Mouse (Mus musculus) kidney, adult 18-20 months (tissue): Measurements from ENCODE around the gene 9130213A22Rik.

Experiments
- DNase-seq: peaks from one replicate; pipeline ENCODE4 v3.0.0; 2021

9130213A22Rik gene

DNA sequence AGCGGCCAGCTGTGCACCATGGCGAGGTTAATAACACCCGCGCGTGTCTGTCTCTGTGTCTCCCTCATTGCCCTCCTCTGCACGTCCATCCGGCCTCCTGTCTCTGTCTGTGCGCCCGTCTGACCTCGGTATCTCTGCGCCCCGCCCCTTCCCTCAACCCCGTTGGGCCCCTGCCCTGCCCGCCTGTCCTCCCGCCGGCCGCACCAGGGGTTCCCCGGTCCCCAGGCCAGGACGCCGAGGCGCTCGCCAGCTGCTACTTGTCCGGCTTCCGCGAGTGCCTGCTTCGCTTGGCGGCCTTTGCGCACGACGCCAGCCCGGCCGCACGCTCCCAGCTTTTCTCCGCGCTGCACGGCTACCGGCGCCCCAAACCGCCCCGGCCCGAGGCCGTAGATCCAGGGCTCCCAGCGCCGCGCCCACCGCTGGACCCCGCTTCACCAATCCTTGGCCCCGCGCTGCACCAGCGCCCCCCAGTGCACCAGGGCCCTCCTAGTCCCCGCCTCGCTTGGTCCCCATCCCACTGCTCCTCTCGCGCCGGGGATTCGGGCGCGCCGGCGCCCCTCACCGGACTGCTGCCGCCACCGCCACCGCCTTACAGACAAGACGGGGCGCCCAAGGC, at the start of gene 9130213A22Rik:
Gene 9130213A22Rik, minus strand, starts transcription at position 254 of the 616 bp plus-strand sequence.
- DNase-seq, result peak; percentile 90

DNA sequence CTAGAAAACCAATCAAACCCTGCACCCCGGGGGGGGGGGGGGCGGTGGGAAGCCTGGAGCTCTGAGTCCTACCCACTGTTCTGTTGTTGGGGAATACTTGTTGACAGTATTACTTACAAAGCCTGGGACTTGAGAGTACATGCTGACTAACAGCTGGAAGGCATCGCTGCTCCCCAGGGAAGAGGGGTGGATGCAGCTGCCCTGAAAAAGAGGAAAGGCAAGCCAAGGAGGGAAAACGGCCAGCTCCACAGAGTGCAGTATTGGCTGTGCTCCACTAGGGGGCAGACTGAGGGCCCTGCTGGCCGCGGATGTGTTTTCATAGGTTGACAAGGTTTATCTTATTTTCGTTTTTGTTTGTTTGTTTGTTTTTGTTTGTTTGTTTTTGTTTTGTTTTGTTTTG, 49.2 kb upstream of the 9130213A22Rik start:
- DNase-seq, result peak; percentile 62

DNA sequence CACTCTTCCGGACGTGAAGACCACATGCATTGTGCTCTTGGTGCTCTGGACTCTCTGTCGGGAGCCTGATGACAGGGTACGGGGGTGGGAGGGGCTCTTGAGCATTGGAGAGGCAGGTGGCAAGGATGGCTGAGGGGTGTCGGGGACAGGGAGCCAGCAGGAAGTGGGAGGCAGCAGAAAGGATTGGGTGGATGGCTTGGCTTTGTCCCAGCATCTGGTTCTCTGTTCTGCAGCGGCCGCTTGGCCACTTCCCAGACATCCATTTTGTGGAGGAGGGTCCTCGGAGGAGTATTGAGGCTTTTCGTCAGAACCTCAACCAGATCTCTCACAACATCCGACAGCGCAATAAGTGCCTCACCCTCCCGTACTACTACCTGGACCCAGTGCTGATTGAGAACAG, 46.9 kb upstream of the 9130213A22Rik start:
- no peak for DNase-seq

DNA sequence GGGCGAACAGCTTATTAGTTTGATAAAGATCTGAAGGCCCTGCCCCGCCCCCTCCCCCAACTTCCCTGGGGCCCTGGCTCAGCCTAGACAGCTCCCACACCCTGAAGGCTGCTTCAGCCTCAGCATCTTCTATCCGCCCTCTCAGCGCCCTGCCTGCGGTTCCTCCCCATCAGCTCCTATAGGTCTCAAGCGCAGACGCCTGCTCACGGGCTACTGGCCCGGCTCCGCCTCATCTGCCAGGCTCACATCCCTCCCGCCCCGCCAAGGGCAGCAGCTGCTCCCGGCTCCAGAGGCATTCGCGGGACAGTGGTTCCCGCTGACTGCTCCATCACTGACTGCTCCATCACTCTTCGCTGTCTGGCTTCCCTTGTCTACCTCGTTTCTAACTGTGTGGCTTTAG, 34.4 kb upstream of the 9130213A22Rik start, which contains the start of gene Alox12b:
Gene Alox12b, plus strand, starts transcription at position 190 of the 400 bp plus-strand sequence.
- no peak for DNase-seq

DNA sequence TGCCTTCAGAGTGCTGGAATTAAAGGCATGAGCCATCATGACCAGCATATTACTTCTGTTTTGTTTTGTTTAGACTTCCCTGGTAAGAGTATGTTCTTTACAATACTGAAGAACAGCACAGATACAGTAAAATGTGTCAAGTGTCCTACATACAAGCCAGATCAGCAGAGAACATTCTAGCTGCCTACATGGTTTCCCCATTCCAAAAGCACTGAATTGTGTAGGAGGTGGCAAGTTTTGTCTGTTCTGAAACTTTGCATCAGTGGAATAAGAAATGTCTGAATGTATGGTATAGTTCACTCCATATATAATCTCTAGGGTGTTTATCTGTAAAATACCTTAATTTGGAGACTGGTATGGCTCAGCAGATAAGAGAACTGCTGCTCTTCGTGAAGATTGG, 33.0 kb upstream of the 9130213A22Rik start:
- DNase-seq, result no peak

DNA sequence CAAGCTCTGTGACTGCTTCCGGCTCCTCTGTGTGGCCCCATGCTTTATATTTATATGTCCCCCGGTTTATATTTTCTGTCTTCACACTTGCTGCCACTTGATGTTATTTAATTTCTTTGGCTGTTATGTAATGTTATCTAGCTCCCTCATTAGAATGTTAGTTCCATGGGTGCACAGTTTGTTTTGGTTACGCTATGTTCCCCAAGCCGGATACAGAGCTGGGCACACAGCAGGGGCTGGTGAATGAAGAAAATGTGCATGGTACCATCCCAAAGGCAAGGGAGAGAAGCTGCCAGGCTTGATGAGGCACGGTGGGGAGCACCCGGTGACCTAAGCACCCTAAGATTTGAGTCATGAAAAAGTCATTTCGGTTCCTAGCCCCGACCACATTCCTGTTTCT, 31.4 kb upstream of the 9130213A22Rik start:
- DNase-seq, result no peak

DNA sequence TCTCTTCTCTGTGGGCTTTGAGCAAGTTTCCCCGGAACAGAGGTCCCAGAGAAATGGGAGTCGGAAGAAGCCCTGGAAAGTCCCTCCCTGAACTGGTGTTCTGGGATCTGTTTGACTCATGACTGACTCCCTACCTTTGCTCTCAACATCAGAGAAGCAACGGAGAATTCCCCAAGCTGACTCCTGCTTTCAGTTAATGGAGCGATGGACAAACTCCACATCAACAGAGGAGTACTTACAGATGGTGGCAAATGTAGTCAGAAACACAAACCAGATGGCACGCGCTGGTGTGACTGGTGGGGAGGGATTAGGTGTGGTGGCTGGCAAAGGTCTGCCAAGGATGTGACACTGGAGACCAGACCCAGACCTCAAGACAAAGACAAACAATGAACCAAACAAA, 28.6 kb upstream of the 9130213A22Rik start:
- DNase-seq, result no peak

DNA sequence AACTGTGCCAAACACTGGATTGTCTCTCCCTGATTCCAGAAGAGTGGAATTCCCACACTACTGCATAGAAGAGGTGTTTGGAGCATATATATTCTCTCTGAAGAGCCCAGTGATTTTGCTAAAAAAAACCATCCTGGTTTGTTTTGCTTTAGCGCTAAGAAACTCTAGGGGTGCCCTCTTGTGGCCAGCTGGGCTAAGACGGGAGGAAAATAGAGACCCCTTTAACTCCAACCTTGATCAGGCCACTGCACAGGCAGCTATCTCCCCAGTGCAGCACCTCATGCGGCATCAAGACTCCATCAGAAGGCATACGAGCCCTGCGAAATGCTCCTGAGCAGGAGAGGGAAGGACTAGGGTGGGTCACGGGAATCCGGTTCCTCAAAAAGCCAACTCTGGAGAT, 28.1 kb upstream of the 9130213A22Rik start:
- DNase-seq, result peak; percentile 76

DNA sequence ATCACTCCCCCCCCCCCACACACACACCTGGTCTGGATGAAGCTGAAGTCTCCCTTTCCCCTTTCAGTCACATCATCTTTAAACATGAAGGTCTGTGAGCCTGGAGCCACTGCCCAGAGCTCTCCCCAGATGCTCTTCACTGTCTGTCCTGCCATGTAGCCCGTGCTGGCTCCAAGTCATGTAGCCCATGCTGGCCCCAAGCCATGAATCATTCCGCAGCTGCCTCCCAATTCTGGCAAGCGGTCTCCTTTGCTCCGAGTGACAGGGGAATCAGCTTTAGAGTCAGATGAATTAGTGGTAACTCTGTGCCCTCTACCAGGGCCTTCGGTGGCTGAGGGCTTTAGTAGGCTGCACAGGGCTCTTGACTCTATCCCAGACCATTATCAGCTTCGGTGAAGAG, 27.3 kb upstream of the 9130213A22Rik start:
- DNase-seq, result no peak

DNA sequence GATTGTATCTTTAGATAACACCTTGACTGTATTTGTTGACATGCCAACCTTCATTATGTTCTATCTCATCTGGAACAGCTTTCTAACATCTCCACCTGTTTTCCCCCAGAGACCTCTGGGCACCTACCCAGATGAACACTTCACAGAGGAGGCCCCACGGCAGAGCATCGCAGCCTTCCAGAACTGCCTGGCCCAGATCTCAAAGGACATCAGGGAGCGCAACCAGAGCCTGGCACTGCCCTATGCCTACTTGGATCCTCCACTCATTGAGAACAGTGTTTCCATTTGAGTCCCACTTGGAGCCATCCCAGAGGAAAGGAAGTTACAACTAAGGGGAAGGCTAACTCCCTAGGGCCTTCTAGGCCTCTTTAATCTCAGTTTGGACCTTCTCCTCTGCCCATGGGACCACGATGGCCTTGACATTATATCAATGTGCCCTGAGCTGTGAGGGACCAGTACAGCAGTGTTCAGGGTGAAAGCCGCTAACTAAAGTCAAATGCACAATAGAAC, 26.1 kb upstream of the 9130213A22Rik start:
- no peak for DNase-seq

DNA sequence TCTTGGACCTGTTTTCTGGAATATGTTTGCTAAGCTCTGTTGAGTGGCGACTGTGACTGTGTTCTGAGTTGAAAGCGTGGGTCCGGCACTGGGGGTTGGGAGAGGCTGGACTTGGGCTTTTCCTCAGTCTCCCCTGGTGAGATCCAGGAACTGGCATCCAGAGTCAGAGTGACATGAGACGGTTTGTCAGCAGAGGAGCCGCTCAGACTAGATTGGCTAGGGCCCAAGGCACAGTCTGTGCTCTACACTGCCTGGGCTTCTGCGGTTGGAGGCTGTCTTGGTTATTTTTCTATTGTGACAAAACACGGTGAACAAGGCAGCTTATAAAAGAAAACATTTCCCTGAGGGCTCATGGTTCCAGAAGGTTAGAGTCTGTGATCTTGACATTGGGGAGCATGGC, 25.2 kb upstream of the 9130213A22Rik start:
- DNase-seq, result no peak

DNA sequence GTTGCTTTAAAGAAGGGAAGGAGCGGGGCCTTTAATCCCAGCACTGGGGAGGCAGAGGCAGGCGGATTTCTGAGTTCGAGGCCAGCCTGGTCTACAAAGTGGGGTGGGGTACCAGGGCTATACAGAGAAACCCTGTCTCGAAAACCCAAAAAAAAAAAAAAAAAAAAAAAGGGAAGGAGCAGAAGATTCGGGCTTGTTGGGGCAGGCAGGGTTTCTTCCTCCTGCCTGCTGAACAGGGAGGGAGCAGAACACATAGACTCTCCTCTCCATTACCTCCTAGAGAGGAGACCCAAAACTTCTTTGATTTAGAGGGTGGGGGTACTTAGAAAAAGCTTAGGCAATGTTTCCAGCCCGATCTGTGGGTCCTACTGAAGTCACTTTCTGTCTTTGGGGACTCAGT, 13.0 kb upstream of the 9130213A22Rik start:
- DNase-seq, result no peak

DNA sequence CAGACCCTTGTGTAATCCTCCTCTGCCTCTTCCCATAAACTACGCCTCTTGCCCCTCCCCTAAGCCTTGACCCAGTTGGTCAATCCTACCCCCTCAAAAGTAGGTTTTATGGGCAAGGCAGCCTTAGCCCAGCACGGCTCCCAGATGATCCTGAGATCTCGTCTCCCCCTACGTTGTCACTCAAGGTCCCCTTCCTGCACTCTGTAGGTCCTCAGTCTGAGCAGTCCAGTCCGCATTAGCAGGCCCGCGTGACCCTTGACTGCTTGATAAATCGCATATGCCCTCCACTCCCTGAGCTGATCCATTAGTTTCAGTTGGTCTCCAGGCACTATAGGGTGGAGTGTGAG, 12.2 kb upstream of the 9130213A22Rik start:
- DNase-seq, result no peak

DNA sequence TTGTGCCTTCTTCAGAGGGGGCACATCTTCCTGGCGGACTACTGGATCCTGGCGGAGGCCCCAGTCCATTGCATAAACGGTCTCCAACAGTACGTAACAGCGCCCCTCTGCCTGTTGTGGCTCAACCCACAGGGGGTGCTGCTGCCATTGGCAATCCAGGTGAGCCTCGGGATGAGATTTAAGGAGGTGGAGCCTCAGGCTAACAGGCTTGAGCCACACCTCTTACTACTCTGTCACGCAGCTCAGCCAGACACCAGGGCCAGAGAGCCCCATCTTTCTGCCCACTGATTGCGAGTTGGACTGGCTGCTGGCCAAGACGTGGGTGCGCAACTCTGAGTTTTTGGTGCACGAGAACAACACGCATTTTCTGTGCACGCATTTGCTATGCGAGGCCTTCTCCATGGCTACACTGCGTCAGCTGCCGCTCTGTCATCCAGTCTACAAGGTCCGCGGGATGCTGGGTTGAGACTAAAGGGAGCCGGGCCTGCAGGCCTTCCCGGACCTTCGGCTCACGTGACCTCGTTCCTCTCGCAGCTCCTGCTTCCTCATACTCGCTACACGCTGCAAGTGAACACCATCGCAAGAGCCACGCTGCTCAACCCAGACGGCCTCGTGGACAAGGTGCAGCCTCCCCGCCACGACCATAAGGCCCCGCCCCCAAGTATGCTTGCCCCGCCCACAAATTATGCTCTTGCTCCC, 11.7 kb upstream of the 9130213A22Rik start:
- peak; percentile 45 for DNase-seq

DNA sequence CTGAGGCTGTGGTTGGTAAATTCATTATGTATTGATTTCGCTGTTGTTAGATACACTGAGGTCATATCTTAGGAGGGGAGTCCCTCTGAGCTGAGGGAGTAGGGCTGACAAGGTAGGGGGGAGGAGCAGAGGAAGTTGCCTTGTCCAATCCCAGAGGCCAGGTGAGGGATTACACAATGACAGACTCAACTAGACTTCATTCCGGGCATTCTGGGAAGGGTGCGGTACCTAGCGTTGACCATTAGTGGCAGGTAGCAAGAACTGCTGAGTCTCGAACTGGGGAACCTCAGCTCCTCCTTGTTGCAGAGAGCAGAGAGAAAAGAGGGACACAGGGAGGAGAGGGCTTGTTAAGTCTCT, 11.2 kb upstream of the 9130213A22Rik start:
- no peak for DNase-seq

DNA sequence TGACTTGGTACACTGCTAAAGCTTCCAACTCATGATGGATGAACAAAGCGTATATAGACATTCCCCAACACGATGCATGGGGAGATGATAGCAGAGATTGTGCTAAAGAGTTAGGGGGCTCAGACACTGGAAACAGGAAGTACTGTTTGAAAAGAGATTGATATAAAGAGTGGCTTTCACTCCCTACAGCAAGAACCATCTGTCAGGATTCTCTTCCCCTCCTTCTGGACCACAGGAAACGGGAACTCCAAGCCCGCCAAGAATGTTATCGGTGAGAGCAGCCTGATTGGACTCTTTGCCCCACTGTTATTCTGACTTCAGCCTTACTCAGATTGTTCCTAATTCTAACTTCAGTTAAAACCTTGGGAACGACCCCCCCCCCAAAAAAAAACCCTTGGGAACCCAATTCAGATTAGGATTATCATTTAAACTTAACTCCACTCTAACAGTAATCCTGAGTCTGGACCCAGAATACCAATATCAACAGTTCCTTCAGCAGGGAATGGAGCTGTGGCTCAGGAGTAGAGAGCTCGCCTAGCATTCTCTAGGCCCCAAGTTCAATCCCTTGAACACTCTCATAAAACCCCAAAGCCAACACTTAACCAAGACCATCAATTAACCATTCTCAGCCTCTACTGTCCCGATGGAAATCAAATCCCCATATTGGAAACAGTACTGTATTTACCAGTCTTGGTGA, 6.2 kb upstream of the 9130213A22Rik start:
- DNase-seq, result no peak

DNA sequence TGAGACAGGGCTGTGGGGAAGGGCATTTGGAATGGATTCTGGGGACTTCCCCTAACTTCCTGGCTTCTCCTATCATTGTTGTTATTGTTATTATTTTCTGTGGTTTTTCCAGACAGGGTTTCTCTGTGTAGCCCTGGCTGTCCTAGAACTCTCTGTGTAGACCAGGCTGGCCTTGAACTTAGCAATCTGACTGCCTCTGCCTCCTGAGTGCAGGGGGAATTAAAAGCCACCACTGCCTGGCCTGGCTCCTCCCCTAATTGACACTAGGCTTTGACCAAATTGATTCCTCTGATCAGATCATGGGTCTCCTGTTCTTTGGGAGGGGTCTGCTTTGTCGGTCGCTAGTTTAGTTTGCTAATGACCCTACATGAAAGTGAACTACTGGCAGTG, 4.3 kb upstream of the 9130213A22Rik start:
- no peak for DNase-seq

DNA sequence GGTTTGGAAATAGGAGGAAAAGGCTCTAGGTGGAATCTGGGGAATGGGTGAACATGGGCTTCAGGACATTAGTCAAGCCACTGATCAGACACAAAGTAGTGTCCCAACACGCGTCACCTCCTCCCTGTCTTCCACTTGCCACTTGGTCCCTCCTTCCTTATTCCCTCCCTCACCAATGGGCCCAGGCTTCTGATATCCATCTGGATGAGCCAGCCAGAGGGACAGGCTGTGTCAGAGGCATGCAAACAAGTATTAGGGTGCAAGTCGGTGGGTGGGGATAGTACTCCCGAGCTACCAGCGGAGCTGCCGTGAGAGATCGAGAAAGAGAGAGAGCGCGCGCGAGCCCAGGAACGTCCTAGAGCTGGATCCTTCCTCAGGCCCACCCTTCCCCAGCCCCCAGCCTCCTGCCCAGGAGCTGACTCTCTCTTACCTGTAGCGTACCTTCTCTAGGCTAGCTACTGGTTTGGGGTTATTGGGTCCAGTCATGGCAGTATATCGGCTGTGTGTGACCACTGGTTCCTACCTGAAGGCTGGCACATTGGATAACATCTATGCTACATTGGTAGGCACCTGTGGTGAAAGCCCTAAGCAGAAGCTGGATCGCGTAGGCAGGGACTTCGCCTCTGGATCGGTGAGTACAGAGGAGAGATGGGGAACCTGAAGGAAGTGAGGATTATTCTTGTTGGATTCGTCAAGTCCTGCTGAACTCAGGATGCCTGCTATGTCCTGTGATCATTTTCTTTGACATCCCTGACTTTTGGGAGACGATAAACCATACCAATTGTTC, 3.7 kb upstream of the 9130213A22Rik start:
- DNase-seq, result no peak

DNA sequence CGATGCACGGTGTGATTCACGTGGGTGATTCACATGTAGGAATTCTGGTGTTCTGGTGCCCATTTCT, 3.3 kb upstream of the 9130213A22Rik start, which contains the start of gene Aloxe3:
Gene Aloxe3, plus strand, starts transcription at position 45 of the 67 bp plus-strand sequence.
- DNase-seq, result no peak

DNA sequence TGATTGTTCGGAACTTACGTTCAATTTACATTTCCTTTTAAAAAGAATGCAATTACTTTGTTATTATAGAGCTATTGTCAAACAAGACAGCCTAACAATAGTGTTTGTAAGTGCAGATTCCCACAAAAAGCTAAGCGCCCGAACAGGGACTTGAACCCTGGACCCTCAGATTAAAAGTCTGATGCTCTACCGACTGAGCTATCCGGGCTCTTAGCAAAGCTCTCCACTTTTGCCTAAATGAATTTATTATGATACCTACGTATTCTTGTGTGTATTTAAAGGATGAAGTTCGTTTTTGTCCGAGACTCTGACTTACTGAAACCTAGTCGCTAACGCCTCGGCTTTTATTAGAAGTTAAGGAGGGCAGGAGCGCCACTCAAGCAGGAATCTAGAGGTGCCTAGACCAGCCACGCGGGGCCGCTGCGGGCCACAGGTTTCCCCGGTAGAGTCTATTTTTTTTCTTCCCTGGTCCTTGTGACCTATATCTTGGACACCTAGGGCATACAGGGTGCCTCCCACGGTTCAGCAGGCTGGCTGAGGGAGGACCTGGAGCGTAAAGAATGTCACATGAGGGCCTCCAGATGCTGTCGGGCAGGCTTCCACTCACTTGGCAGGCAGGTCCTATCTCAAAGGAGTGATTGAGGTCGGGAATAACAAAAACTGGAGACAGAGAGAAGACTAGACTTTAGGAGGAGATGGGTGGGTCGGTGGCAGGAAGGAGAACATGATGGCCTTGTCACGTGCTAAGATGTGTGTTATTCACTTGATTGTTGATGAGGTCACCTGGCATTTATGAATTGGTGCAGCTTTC, 2.9 kb upstream of the 9130213A22Rik start:
- DNase-seq, result peak; percentile 88

DNA sequence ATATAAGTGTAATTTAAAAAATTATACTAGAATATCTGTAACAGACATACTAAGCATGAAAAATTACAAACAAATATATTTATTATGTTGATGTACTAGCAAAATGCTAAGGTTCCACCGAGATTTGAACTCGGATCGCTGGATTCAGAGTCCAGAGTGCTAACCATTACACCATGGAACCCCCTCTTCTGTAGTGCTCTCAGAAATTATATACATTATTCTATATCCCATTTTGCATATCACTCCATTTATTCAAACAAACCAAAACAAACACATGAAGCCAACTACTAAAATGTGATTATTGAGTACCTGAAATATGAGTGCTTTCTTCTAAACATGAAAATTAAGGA, 2.1 kb upstream of the 9130213A22Rik start:
- peak; percentile 66 for DNase-seq

DNA sequence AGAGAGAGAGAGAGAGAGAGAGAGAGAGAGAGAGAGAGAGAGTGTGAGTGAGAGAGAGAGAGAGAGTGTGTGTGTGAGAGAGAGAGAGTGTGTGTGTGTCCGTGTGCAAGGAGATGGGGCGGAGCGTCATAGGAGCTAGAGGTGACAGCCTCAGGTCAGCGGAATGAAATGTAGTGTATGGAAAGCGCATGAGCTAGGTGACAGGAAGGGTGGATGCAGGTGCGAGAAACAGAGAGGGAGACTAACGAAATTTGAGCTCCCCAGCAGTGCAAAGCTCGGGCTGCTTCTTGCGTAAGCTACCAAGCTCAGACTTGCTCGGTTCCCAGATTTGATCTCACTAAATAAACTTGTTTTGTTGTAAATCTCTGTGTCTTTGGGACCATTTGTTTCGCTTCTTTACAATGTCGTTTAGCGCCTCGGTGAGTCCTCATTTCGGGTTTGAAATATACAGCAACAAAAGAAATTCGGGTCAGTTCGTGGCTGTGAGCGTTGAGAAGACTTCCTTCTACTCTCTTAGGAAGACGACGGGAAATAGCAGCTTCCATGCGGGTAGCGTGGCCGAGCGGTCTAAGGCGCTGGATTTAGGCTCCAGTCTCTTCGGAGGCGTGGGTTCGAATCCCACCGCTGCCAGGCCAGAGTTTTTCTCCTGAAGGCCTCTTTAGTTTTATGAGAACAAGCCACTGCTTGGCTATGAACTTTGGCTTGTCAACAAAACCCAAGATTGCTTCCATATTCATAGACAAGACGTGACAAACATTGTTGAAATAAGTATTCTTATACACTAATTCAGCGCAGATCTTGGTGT, 1.5 kb upstream of the 9130213A22Rik start:
- DNase-seq, result peak; percentile 93
